Mouse (Mus musculus): ENCODE measurements at regions not wholly inside any gene's neighbourhood (a gene's known extent, or its start where the extent isn't known, plus 50 kb on each side); places are given as distances from the start of the nearest gene placed in this dataset.

DNA sequence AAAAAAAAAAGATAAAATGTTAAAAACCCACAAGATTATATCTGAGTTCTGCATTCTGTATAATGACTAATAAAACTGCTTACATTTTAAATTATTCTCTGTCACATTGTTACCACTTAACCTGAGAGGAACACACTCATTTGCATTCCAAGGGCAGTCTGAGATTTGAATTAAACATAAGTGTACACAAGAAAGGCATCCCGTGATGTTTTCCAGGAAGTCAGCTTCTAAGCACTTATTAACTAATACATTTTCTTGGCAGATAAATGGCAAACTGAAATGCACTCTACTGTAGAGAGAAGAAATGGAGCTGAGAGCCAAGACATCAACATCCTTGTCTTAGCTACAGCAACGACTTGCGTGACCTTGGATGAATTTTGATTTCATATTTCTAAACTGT is 516.5 kb downstream of the Cdh9 start:
- DNase-seq (ENCODE audit: inconsistent ontology term), result no peak

GRCm38 (mm10) chr15:17289221-17289620 is 560.7 kb downstream of the Cdh9 start:
- no peak for DNase-seq (ENCODE audit: inconsistent ontology term)

All from Muller cell, postnatal 12 days (primary cell).